Mouse (Mus musculus): ENCODE data around the gene Tmem87a.

DNA sequence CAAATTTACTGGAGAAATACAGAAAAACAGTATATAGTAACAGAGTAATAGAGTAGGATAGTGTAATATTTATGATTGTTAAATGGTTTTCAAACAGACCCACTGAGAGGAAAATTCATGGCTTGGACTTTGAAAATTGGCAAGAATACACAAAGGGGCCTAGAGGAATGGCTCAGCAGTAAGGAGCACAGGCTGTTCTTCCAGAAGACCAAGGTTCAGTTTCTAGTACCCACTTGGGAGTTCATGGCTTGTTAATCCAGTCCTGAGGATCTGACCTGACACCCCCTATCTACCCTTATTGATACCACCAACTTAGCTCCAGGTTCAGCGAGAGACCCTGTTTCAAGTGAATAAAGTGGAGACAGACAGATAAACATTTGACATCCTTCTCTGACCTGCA is 6.0 kb downstream of the Tmem87a start:
- TF ChIP-seq ZC3H11A (IDR thresholded peaks at IDR 0.05; ENCODE audit: borderline replicate concordance, low read depth, low read length) (no peak), HCFC1 (IDR thresholded peaks at IDR 0.05; ENCODE audit: borderline replicate concordance, insufficient read depth, low read length) (no peak), ZNF384 (IDR thresholded peaks at IDR 0.05; ENCODE audit: low read depth, low read length) (no peak), CHD2 (IDR thresholded peaks at IDR 0.05; ENCODE audit: low read depth, low read length) (no peak)
